Mouse (Mus musculus) liver, embryonic 14.5 days (tissue): Measurements from ENCODE around the gene Smap2. TPM values are rescaled to one million over a fixed set of nuclear protein-coding genes. Genes with fewer than 3 reads are reported as not detected.

ENCODE experiments used
- ATAC-seq: fragments of 200-750 bp; cut with Nextera tagmentation; 2 replicates; pipeline ENCODE4 v1.8.0; 2017; ENCODE audit warnings: moderate number of reproducible peaks, mild to moderate bottlenecking, moderate library complexity; ENCODE audit not compliant: insufficient read depth
- DNase-seq, 3 experiments: peaks; one replicate each; pipeline ENCODE4 v3.0.0-alpha.2; 2012 to 2013; ENCODE audit warnings: low read depth in 3 of 3, low spot score in 3 of 3
- H3K27ac ChIP-seq: fragments of 300-500 bp; sonication (generic); 2 replicates; pipeline ENCODE4 v1.5.1; 2014; ENCODE audit warnings: moderate library complexity, mild to moderate bottlenecking, control low read depth, inconsistent platforms
- H3K27me3 ChIP-seq: fragments of 300-500 bp; sonication (generic); 2 replicates; pipeline ENCODE4 v1.6.1; 2014; ENCODE audit warnings: mild to moderate bottlenecking, low read length, moderate library complexity; ENCODE audit not compliant: control insufficient read depth, insufficient read depth
- H3K36me3 ChIP-seq: fragments of 300-500 bp; sonication (generic); replicated peaks from 2 replicates; pipeline ENCODE4 v1.6.1; 2014; ENCODE audit warnings: low read depth; ENCODE audit not compliant: control insufficient read depth, insufficient read depth
- H3K4me1 ChIP-seq, 2 experiments: fragments of 200-500 bp in 1 of 2; fragments of 300-500 bp in 1 of 2; sonication (generic) in 1 of 2; replicated peaks; 2 replicates each; pipeline ENCODE4 v1.6.1; 2012 to 2014; ENCODE audit warnings: antibody characterized with exemption in 1 of 2, inconsistent platforms in 1 of 2, low read length in 1 of 2; ENCODE audit not compliant: control insufficient read depth in 2 of 2, insufficient read depth in 2 of 2
- H3K4me2 ChIP-seq: fragments of 300-500 bp; sonication (generic); 2 replicates; pipeline ENCODE4 v1.6.1; 2014; ENCODE audit warnings: low read depth, mild to moderate bottlenecking, control low read depth, moderate library complexity
- H3K4me3 ChIP-seq, 2 experiments: fragments of 200-500 bp in 1 of 2; fragments of 300-500 bp in 1 of 2; sonication (generic) in 1 of 2; 2 replicates each; pipeline ENCODE4 v1.5.1; 2012 to 2014; ENCODE audit warnings: low read depth in 2 of 2, low read length in 2 of 2, mild to moderate bottlenecking in 2 of 2, control low read depth in 1 of 2, inconsistent platforms in 1 of 2, moderate library complexity in 1 of 2; ENCODE audit not compliant: insufficient read depth in 1 of 2
- H3K9ac ChIP-seq: fragments of 300-500 bp; sonication (generic); replicated peaks from 2 replicates; pipeline ENCODE4 v1.6.1; 2014; ENCODE audit warnings: mild to moderate bottlenecking, control low read depth, moderate library complexity
- H3K9me3 ChIP-seq: fragments of 300-500 bp; sonication (generic); 2 replicates; pipeline ENCODE4 v1.6.1; 2016; ENCODE audit warnings: low read length, mixed read lengths; ENCODE audit not compliant: control insufficient read depth
- CTCF ChIP-seq: IDR thresholded peaks from 2 replicates; pipeline ENCODE4 v1.5.1; 2016; ENCODE audit warnings: antibody characterized with exemption, low read depth, control low read depth
- EP300 ChIP-seq: IDR thresholded peaks from 2 replicates; pipeline ENCODE4 v1.6.1; 2016; ENCODE audit warnings: antibody characterized with exemption, low read depth
- WGBS: fragments of 180-500 bp; shearing (Covaris S2); extraction: QIAGEN DNeasy Blood & Tissue Kit; methylation state at CpG from one replicate; pipeline ENCODE4 v1.1.7; 2014; ENCODE audit not compliant: insufficient replicate concordance; 5-methylcytosine and 5-hydroxymethylcytosine counted together
- polyA plus RNA-seq, 2 experiments: library from polyadenylated mRNA; depleted of rRNA in 1 of 2; stranded (reverse) in 1 of 2; unstranded in 1 of 2; fragments of >200 nt; fragmentation: Nextera tagmentation in 1 of 2; extraction: Ambion mirVana in 1 of 2; gene quantifications; 2 replicates each; pipeline versions ENCODE4 v1.2.1 to v1.2.3; 2012 to 2014

Smap2 gene
- polyA plus RNA-seq, 2 experiments, result 17.0 to 19.6 TPM

- Histone ChIP-seq H3K4me1 (no peaks in the 10 kb centered on the region), H3K4me3 (no peak overlapping the region), H3K9ac (no peak overlapping the region), H3K36me3 (no peaks in the 10 kb centered on the region), H3K27ac (no peak overlapping the region), H3K27me3 (peaks cover 14% of the 10 kb centered on the region), H3K4me2 (no peak overlapping the region), H3K9me3 (no peaks in the 10 kb centered on the region)
- ATAC-seq (no peak), DNase-seq (no peak)
- WGBS, result 14% methylated on average over 35 of the region's 35 CpGs
- no peak for TF ChIP-seq CTCF
- TF ChIP-seq EP300, result no peak
These were observed 35.6 kb upstream of the Smap2 start for GRCm38 (mm10) chr4:121052454-121053323.

DNA sequence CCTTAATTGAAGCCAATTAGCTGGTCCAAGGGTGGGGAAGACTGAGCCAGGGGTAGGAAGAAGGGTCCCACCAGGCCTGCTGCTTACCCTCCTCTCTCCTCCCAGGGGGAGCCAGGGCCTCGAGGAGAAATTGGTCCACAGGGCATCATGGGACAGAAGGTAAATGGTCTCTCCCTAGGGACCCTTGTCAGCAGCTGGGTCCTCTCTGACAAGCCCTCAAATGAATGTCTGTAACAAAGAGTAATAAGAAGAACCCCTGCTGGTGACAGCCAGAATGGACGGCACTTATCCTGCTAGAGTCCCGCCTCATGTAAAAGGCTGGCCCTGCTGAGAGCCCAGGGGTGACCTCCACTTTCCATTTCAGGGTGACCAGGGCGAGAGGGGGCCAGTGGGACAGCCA lies 34.8 kb upstream of the Smap2 start:
- Histone ChIP-seq H3K27me3 (peaks cover 14% of the 10 kb centered on the region), H3K9ac (no peak overlapping the region), H3K4me1 (no peaks in the 10 kb centered on the region), H3K9me3 (no peaks in the 10 kb centered on the region), H3K4me3 (no peak overlapping the region), H3K36me3 (no peaks in the 10 kb centered on the region), H3K27ac (no peak overlapping the region), H3K4me2 (no peak overlapping the region)
- DNase-seq (no peak), ATAC-seq (no peak)
- TF ChIP-seq EP300 (no peak), CTCF (peak; percentile 10; the same call in 1 of the 2 replicates)
- 37% methylated on average over 4 of the region's 4 CpGs for WGBS

DNA sequence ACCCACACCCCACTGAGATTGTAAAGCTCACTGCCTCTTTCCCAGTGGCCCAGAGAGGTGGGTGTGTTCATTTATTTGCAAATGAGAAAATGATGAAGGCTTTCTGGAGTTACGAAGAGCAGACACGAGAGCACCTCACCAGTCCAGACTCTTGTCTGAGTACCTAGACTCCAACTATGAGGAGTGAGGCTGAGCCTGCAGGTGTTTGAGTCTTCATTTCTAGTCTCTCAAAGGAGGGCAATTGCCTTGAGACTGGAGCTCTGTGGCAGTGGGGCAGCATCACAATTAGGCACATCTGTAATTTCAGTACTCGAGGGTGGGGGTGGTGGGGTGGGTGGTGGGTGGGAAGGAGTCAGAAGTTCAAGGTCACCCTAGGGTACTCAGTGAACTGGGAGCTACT lies 25.9 kb upstream of the Smap2 start:
- DNase-seq (no peak), ATAC-seq (no peak)
- Histone ChIP-seq H3K27ac (no peak overlapping the region), H3K4me2 (no peak overlapping the region), H3K9ac (no peak overlapping the region), H3K36me3 (no peaks in the 10 kb centered on the region), H3K4me1 (no peaks in the 10 kb centered on the region), H3K27me3 (peaks cover 28% of the 10 kb centered on the region), H3K9me3 (no peaks in the 10 kb centered on the region), H3K4me3 (no peak overlapping the region)
- no peak for TF ChIP-seq CTCF
- TF ChIP-seq EP300, result no peak
- 56% methylated on average over 3 of the region's 3 CpGs for WGBS

DNA sequence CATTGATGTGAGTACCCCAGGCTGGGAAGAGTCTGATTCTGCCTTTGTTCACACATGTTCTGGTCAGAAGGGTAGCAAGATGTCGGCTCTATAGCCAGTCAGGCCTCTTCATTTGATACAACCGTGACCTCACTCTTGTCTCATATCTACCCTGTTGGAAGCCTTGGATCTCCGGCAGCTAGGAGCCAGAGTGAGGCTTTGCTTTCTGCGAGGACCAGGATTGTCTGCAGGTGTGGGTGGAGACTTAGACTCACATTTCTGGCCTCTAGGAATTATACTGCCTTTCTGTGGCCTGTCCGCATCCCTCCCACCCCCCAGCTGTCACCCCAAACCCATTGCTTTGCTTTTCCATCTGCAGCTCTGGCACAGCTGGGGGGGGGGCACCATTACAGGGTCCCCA lies 25.4 kb upstream of the Smap2 start:
- H3K27ac ChIP-seq, result no peak overlapping the region
- DNase-seq (no peak), ATAC-seq (no peak)
- TF ChIP-seq EP300 (no peak), CTCF (no peak)
- H3K36me3 ChIP-seq, result no peaks in the 10 kb centered on the region
- H3K4me3 ChIP-seq, result no peak overlapping the region
- H3K27me3 ChIP-seq, result peaks cover 28% of the 10 kb centered on the region
- no peaks in the 10 kb centered on the region for H3K4me1 ChIP-seq
- no peaks in the 10 kb centered on the region for H3K9me3 ChIP-seq
- no peak overlapping the region for H3K4me2 ChIP-seq
- 66% methylated on average over 5 of the region's 5 CpGs for WGBS
- no peak overlapping the region for H3K9ac ChIP-seq

GRCm38 (mm10) chr4:121040897-121041671 lies 24.0 kb upstream of the Smap2 start:
- no peak overlapping the region for H3K27ac ChIP-seq
- no peaks in the 10 kb centered on the region for H3K36me3 ChIP-seq
- no peaks in the 10 kb centered on the region for H3K4me1 ChIP-seq
- DNase-seq (peak in 1 of 3 experiments; percentile 36), ATAC-seq (0 out of 2 replicates have a peak, but pooled peaks have one; percentile 23)
- TF ChIP-seq CTCF, result peak; percentile 83
- TF ChIP-seq EP300, result no peak
- no peak overlapping the region for H3K9ac ChIP-seq
- H3K27me3 ChIP-seq, result peaks cover 28% of the 10 kb centered on the region
- no peak overlapping the region for H3K4me2 ChIP-seq
- H3K4me3 ChIP-seq, result no peak overlapping the region
- no peaks in the 10 kb centered on the region for H3K9me3 ChIP-seq
- 25% methylated on average over 18 of the region's 18 CpGs for WGBS
